Mouse (Mus musculus) midbrain, postnatal 0 days (tissue): ENCODE measurements around the gene Mroh2a. TPM values are rescaled to one million over a fixed set of nuclear protein-coding genes. Genes with fewer than 3 reads are reported as not detected.

Experiments
- ATAC-seq: fragments of 200-750 bp; cut with Nextera tagmentation; 2 replicates; pipeline ENCODE4 v1.8.0; 2017; ENCODE audit warnings: moderate number of reproducible peaks, mild to moderate bottlenecking, moderate TSS enrichment, moderate library complexity; ENCODE audit not compliant: low FRiP score
- DNase-seq: peaks from one replicate; pipeline ENCODE4 v3.0.0-alpha.2; 2015; ENCODE audit warnings: low spot score
- H3K27ac ChIP-seq: fragments of 300-500 bp; sonication (generic); 2 replicates; pipeline ENCODE4 v1.5.1; 2014; ENCODE audit warnings: low read depth, mild to moderate bottlenecking, low read length, mixed read lengths
- H3K27me3 ChIP-seq: fragments of 300-500 bp; sonication (generic); 2 replicates; pipeline ENCODE4 v1.6.1; 2014; ENCODE audit warnings: low read length, control low read depth, mixed read lengths; ENCODE audit not compliant: insufficient read depth
- H3K36me3 ChIP-seq: fragments of 300-500 bp; sonication (generic); 2 replicates; pipeline ENCODE4 v1.6.1; 2014; ENCODE audit warnings: low read length, control low read depth, mixed read lengths; ENCODE audit not compliant: insufficient read depth
- H3K4me1 ChIP-seq: fragments of 300-500 bp; sonication (generic); 2 replicates; pipeline ENCODE4 v1.6.1; 2014; ENCODE audit warnings: mild to moderate bottlenecking, control low read depth, antibody characterized with exemption, low read length, mixed read lengths; ENCODE audit not compliant: insufficient read depth
- H3K4me2 ChIP-seq: fragments of 300-500 bp; sonication (generic); 2 replicates; pipeline ENCODE4 v1.6.1; 2014; ENCODE audit warnings: low read depth, mild to moderate bottlenecking, low read length, mixed read lengths; ENCODE audit not compliant: poor library complexity, severe bottlenecking
- H3K4me3 ChIP-seq: fragments of 300-500 bp; sonication (generic); 2 replicates; pipeline ENCODE4 v1.5.1; 2014; ENCODE audit warnings: low read depth, mild to moderate bottlenecking, low read length, moderate library complexity
- H3K9ac ChIP-seq: fragments of 300-500 bp; sonication (generic); replicated peaks from 2 replicates; pipeline ENCODE4 v1.6.1; 2014; ENCODE audit warnings: mild to moderate bottlenecking, low read length, moderate library complexity, mixed read lengths; ENCODE audit not compliant: poor library complexity, severe bottlenecking
- H3K9me3 ChIP-seq: fragments of 300-500 bp; sonication (generic); 2 replicates; pipeline ENCODE4 v1.6.1; 2016; ENCODE audit warnings: low read length, control low read depth
- CTCF ChIP-seq: IDR thresholded peaks from 2 replicates; pipeline ENCODE4 v1.5.1; 2016; ENCODE audit warnings: antibody characterized with exemption, mild to moderate bottlenecking
- WGBS: fragments of 180-500 bp; shearing (Covaris S2); extraction: QIAGEN DNeasy Blood & Tissue Kit; methylation state at CpG from one replicate; pipeline ENCODE4 v1.1.7; 2014; 5-methylcytosine and 5-hydroxymethylcytosine counted together
- polyA plus RNA-seq: library from polyadenylated mRNA; unstranded; fragments of >200 nt; fragmentation: Nextera tagmentation; extraction: Ambion mirVana; gene quantifications from 2 replicates; pipeline ENCODE4 v1.2.1, GENCODE M21; 2015
- total RNA-seq: library from RNA; depleted of rRNA; stranded (reverse); fragments of >200 nt; gene quantifications from 2 replicates; pipeline ENCODE4 v1.2.3, GENCODE M21; 2014

Gene Mroh2a
- total and polyA plus RNA-seq, 2 experiments from 2014 or later = 0.56 TPM; not detected in 1

GRCm38 (mm10) chr1:88260604-88261377, 34.0 kb downstream of the Mroh2a start:
- ATAC-seq = no peak
- H3K9me3 ChIP-seq = peaks cover 31% of the 10 kb centered on the region
- WGBS = 83% methylated on average over 10 of the region's 10 CpGs
- no peak overlapping the region for H3K4me2 ChIP-seq
- H3K4me1 ChIP-seq = no peaks in the 10 kb centered on the region
- peaks cover 67% of the 10 kb centered on the region for H3K36me3 ChIP-seq
- no peak overlapping the region for H3K9ac ChIP-seq
- no peak for DNase-seq
- no peak overlapping the region for H3K4me3 ChIP-seq
- H3K27me3 ChIP-seq = no peaks in the 10 kb centered on the region
- no peak for TF ChIP-seq CTCF
- no peak overlapping the region for H3K27ac ChIP-seq

GRCm38 (mm10) chr1:88261706-88262105, 34.9 kb downstream of the Mroh2a start:
- Histone ChIP-seq H3K9me3 (peaks cover 22% of the 10 kb centered on the region), H3K27me3 (no peaks in the 10 kb centered on the region), H3K9ac (no peak overlapping the region), H3K4me1 (no peaks in the 10 kb centered on the region), H3K27ac (no peak overlapping the region), H3K36me3 (peaks cover 76% of the 10 kb centered on the region), H3K4me3 (no peak overlapping the region), H3K4me2 (no peak overlapping the region)
- no peak for ATAC-seq
- no peak for TF ChIP-seq CTCF
- no peak for DNase-seq
- WGBS = 90% methylated on average over 7 of the region's 7 CpGs

GRCm38 (mm10) chr1:88262255-88262654, 35.5 kb downstream of the Mroh2a start:
- Histone ChIP-seq H3K27me3 (no peaks in the 10 kb centered on the region), H3K4me2 (no peak overlapping the region), H3K4me3 (no peak overlapping the region), H3K4me1 (no peaks in the 10 kb centered on the region), H3K36me3 (peaks cover 81% of the 10 kb centered on the region), H3K9me3 (peaks cover 16% of the 10 kb centered on the region), H3K27ac (no peak overlapping the region), H3K9ac (no peak overlapping the region)
- WGBS = 88% methylated on average over 4 of the region's 4 CpGs
- peak; percentile 81 for DNase-seq
- no peak for ATAC-seq
- TF ChIP-seq CTCF = no peak; the same call in 1 of the 2 replicates

GRCm38 (mm10) chr1:88262961-88263360, 36.2 kb downstream of the Mroh2a start:
- Histone ChIP-seq H3K4me1 (no peaks in the 10 kb centered on the region), H3K9me3 (peaks cover 12% of the 10 kb centered on the region), H3K4me2 (no peak overlapping the region), H3K9ac (no peak overlapping the region), H3K36me3 (peaks cover 88% of the 10 kb centered on the region), H3K4me3 (no peak overlapping the region), H3K27me3 (no peaks in the 10 kb centered on the region), H3K27ac (no peak overlapping the region)
- ATAC-seq (no peak), DNase-seq (no peak)
- WGBS = 77% methylated on average over 6 of the region's 6 CpGs
- TF ChIP-seq CTCF = no peak

- H3K4me1 ChIP-seq = no peaks in the 10 kb centered on the region
- H3K27ac ChIP-seq = no peak overlapping the region
- no peak overlapping the region for H3K4me3 ChIP-seq
- DNase-seq (no peak), ATAC-seq (no peak)
- peaks cover 97% of the 10 kb centered on the region for H3K36me3 ChIP-seq
- no peak for TF ChIP-seq CTCF
- H3K4me2 ChIP-seq = no peak overlapping the region
- H3K9me3 ChIP-seq = peaks cover 7% of the 10 kb centered on the region; the same call in 1 of the 2 replicates
- WGBS = 92% methylated on average over 5 of the region's 5 CpGs
- H3K9ac ChIP-seq = no peak overlapping the region
- H3K27me3 ChIP-seq = no peaks in the 10 kb centered on the region
Measured at GRCm38 (mm10) chr1:88263778-88264177, 37.0 kb downstream of the Mroh2a start.

GRCm38 (mm10) chr1:88264237-88264868, 37.6 kb downstream of the Mroh2a start:
- peaks cover 5% of the 10 kb centered on the region; the same call in 1 of the 2 replicates for H3K9me3 ChIP-seq
- WGBS = 92% methylated on average over 7 of the region's 7 CpGs
- DNase-seq (no peak), ATAC-seq (no peak)
- no peak overlapping the region for H3K27ac ChIP-seq
- H3K9ac ChIP-seq = no peak overlapping the region
- no peak for TF ChIP-seq CTCF
- H3K4me3 ChIP-seq = no peak overlapping the region
- no peaks in the 10 kb centered on the region for H3K4me1 ChIP-seq
- peaks cover 100% of the 10 kb centered on the region for H3K36me3 ChIP-seq
- no peak overlapping the region for H3K4me2 ChIP-seq
- H3K27me3 ChIP-seq = no peaks in the 10 kb centered on the region
